Mouse (Mus musculus): ENCODE measurements at regions not wholly inside any gene's neighbourhood (a gene's known extent, or its start where the extent isn't known, plus 50 kb on each side); places are given as distances from the start of the nearest gene placed in this dataset.

DNA sequence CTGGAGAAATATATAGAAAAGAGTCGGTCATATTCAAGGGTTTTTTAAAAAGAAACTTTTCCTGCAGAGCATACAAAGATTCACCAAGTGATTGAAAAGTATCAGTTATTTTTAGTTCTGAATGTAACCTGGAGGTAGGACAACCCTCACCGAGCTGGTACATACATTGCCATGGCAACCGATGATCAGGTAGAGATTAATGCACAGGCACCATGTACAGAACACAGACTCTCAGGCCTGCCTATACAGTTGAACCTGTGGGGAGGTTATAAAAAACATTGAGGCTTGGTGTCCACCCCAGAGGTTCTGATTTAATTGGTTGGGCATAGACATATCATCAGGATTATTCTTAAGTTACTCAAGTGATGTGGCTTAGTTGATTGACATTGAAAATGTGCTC lies 846.1 kb upstream of the Tenm4 start:
- Histone ChIP-seq H3K27me3 (ENCODE audit: control insufficient read depth, insufficient read depth, low read length) (no peaks in the 10 kb centered on the region), H3K4me1 (ENCODE audit: control insufficient read depth, insufficient read depth, low read length) (no peaks in the 10 kb centered on the region), H3K9ac (replicated peaks; ENCODE audit: low read length) (no peak overlapping the region), H3K36me3 (replicated peaks; ENCODE audit: control insufficient read depth, insufficient read depth, low read depth, low read length) (no peaks in the 10 kb centered on the region), H3K9me3 (replicated peaks; ENCODE audit: control insufficient read depth, low read length) (no peaks in the 10 kb centered on the region), H3K4me3 (ENCODE audit: low read depth, low read length) (no peak overlapping the region), H3K27ac (replicated peaks; ENCODE audit: low read depth, low read length) (no peak overlapping the region), H3K4me2 (ENCODE audit: low read depth, low read length) (no peak overlapping the region)
- DNase-seq (ENCODE audit: low spot score) (no peak), ATAC-seq (replicated peaks; ENCODE audit: insufficient number of reproducible peaks, low FRiP score, low TSS enrichment, low read depth) (no peak)
- 93% methylated on average over 3 of the region's 3 CpGs for WGBS

DNA sequence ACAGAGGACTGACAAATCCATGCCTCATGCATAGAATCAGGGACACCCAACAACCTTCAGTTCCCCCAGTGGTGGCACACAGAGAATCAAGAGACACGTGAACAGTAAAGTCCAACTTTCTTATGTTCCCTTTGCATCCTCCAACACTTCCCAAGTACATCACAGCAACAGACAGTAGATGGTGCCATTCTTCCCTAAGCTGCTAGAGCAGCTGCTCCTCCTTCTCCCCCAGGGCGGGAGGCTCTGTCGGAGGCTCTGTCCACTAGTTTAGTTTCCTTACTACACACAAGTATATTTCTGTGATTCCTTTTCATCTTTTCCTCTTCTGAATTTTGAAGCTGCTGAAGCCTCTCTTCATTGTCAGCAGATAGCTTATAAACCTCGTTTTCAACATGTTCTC lies 839.0 kb upstream of the Tenm4 start:
- ATAC-seq (replicated peaks; ENCODE audit: insufficient number of reproducible peaks, low FRiP score, low TSS enrichment, low read depth): no peak
- Histone ChIP-seq H3K4me2 (ENCODE audit: low read depth, low read length) (no peak overlapping the region), H3K4me3 (ENCODE audit: low read depth, low read length) (no peak overlapping the region), H3K27ac (replicated peaks; ENCODE audit: low read depth, low read length) (no peak overlapping the region), H3K36me3 (replicated peaks; ENCODE audit: control insufficient read depth, insufficient read depth, low read depth, low read length) (no peaks in the 10 kb centered on the region), H3K9ac (replicated peaks; ENCODE audit: low read length) (no peak overlapping the region), H3K27me3 (ENCODE audit: control insufficient read depth, insufficient read depth, low read length) (no peaks in the 10 kb centered on the region), H3K4me1 (ENCODE audit: control insufficient read depth, insufficient read depth, low read length) (no peaks in the 10 kb centered on the region), H3K9me3 (replicated peaks; ENCODE audit: control insufficient read depth, low read length) (no peaks in the 10 kb centered on the region)
- peak; percentile 23 for DNase-seq (ENCODE audit: low spot score)
- 33% methylated on average over 4 of the region's 4 CpGs for WGBS

DNA sequence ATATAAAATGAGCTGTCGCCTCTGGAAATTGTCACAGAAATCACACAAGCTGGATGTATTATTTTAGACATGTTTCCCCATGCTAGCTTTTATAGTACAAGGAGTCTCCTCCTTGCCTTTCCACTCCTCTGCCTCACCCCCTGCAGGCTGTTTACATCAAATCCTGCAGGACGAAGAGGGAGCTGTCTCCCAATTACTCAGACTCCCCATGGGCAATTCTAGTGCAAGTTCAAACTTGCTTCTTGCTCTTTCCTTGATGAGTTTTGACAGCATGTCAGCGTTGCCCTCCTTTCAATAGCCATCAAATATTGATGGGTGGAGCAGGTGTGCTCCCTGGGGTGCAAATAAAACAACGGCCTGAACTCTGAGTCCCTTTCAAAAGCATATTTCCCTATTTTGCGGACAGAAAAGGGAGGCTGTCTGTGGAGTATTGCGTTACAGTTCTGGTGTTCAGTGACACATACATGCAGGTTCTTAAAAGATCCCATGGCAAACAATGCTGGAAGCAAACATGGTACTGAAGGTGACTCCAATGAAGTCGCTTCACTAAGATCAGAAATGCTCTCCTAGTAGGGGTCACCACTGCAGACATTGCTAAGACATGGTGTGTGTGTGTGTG lies 820.8 kb upstream of the Tenm4 start:
- 0 out of 2 replicates have a peak, but pooled peaks have one; percentile 26 for ATAC-seq (replicated peaks; ENCODE audit: insufficient number of reproducible peaks, low FRiP score, low TSS enrichment, low read depth)
- no peak overlapping the region for H3K4me2 ChIP-seq (ENCODE audit: low read depth, low read length)
- 50% methylated on average over 7 of the region's 7 CpGs for WGBS
- DNase-seq (ENCODE audit: low spot score): peak; percentile 26
- no peak overlapping the region for H3K9ac ChIP-seq (replicated peaks; ENCODE audit: low read length)
- no peaks in the 10 kb centered on the region for H3K9me3 ChIP-seq (replicated peaks; ENCODE audit: control insufficient read depth, low read length)
- no peaks in the 10 kb centered on the region for H3K27me3 ChIP-seq (ENCODE audit: control insufficient read depth, insufficient read depth, low read length)
- H3K4me3 ChIP-seq (ENCODE audit: low read depth, low read length): no peak overlapping the region
- no peaks in the 10 kb centered on the region for H3K36me3 ChIP-seq (replicated peaks; ENCODE audit: control insufficient read depth, insufficient read depth, low read depth, low read length)
- H3K4me1 ChIP-seq (ENCODE audit: control insufficient read depth, insufficient read depth, low read length): no peaks in the 10 kb centered on the region
- H3K27ac ChIP-seq (replicated peaks; ENCODE audit: low read depth, low read length): no peak overlapping the region

DNA sequence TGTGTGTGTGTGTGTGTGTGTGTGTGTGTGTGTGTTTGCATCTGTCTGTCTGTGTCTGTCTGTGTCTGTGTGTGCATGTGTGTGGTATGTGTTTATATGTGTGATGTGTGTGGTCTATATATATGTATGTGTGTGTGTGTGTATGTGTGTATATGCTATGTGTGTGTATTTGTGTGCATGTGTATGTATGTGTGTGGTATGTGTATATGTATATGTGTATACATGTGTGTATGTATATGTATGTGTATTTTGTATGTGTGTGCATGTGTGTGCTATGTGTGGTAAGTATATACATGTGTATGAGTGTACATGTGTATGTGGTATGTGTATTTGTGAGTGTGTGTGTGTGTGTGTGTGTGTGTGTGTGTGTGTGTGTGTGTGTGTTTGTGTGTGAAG lies 820.2 kb upstream of the Tenm4 start:
- H3K9me3 ChIP-seq (replicated peaks; ENCODE audit: control insufficient read depth, low read length): no peaks in the 10 kb centered on the region
- H3K4me3 ChIP-seq (ENCODE audit: low read depth, low read length): no peak overlapping the region
- H3K36me3 ChIP-seq (replicated peaks; ENCODE audit: control insufficient read depth, insufficient read depth, low read depth, low read length): no peaks in the 10 kb centered on the region
- no peak overlapping the region for H3K27ac ChIP-seq (replicated peaks; ENCODE audit: low read depth, low read length)
- H3K9ac ChIP-seq (replicated peaks; ENCODE audit: low read length): no peak overlapping the region
- no peak overlapping the region for H3K4me2 ChIP-seq (ENCODE audit: low read depth, low read length)
- DNase-seq (ENCODE audit: low spot score) (no peak), ATAC-seq (replicated peaks; ENCODE audit: insufficient number of reproducible peaks, low FRiP score, low TSS enrichment, low read depth) (0 out of 2 replicates have a peak, but pooled peaks have one; percentile 25)
- H3K4me1 ChIP-seq (ENCODE audit: control insufficient read depth, insufficient read depth, low read length): no peaks in the 10 kb centered on the region
- no peaks in the 10 kb centered on the region for H3K27me3 ChIP-seq (ENCODE audit: control insufficient read depth, insufficient read depth, low read length)

DNA sequence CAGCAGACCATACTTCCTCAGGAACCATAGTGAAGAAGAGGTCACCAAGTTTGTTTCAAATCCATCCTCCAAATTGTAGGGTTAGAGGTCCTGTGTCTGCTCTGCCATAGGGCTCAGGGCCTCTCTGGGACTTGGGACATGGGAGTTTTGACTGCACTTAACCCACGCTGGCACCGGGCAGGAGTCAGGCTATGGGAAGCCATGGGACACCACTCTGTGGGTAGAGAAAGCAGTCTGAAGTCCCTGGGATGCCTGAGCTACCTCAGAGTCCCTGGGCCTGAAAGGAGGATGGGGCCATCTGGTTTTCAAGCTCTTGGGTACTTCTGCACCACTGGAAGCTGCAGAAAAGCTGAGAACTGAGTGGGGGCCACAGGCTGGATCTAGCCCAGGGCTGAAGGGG lies 819.7 kb upstream of the Tenm4 start:
- Histone ChIP-seq H3K9ac (replicated peaks; ENCODE audit: low read length) (no peak overlapping the region), H3K4me3 (ENCODE audit: low read depth, low read length) (no peak overlapping the region), H3K9me3 (replicated peaks; ENCODE audit: control insufficient read depth, low read length) (no peaks in the 10 kb centered on the region), H3K36me3 (replicated peaks; ENCODE audit: control insufficient read depth, insufficient read depth, low read depth, low read length) (no peaks in the 10 kb centered on the region), H3K27me3 (ENCODE audit: control insufficient read depth, insufficient read depth, low read length) (no peaks in the 10 kb centered on the region), H3K4me2 (ENCODE audit: low read depth, low read length) (no peak overlapping the region), H3K27ac (replicated peaks; ENCODE audit: low read depth, low read length) (no peak overlapping the region), H3K4me1 (ENCODE audit: control insufficient read depth, insufficient read depth, low read length) (no peaks in the 10 kb centered on the region)
- DNase-seq (ENCODE audit: low spot score) (no peak), ATAC-seq (replicated peaks; ENCODE audit: insufficient number of reproducible peaks, low FRiP score, low TSS enrichment, low read depth) (no peak)
- 86% methylated on average over 2 of the region's 2 CpGs for WGBS

DNA sequence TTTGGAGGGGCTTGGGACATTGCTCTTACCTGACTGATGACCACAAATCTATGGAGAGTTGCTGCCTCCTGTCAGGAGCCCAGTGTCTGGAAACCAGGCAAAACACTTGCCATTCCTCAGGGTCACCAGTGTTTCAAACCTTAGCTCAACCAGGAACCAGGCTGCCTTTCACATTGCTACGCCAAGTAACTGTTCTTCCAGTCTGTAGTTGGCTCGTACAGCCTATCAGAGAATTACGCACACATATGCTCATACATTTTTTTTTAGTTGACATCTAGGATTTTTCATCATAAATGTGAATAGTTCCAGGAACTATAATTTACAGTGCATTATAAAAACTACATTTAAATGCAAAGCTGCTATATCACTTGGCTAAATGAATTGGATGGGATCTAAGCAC lies 818.9 kb upstream of the Tenm4 start:
- no peak for DNase-seq (ENCODE audit: low spot score)
- 88% methylated on average over 3 of the region's 3 CpGs for WGBS
- H3K27ac ChIP-seq (replicated peaks; ENCODE audit: low read depth, low read length): no peak overlapping the region

DNA sequence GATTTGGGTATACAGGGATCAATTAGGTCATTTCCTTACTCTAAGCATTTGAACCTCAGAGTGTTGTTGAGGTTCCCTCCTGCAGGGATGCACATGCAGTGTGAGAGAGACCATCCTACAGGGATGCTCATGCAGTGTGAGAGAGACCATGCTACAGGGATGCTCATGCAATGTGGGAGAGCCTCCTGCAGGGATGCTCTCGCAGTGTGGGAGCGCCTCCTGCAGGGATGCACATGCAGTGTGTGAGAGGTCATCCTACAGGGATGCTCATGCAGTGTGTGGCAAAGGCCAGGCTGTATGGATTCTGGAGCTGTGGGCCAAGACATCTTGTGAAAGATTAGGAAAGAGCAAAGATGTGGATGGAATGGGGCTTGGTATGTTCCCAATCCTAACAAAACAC lies 816.1 kb upstream of the Tenm4 start:
- no peak for DNase-seq (ENCODE audit: low spot score)
- Histone ChIP-seq H3K4me2 (ENCODE audit: low read depth, low read length) (no peak overlapping the region), H3K9me3 (replicated peaks; ENCODE audit: control insufficient read depth, low read length) (no peaks in the 10 kb centered on the region), H3K27me3 (ENCODE audit: control insufficient read depth, insufficient read depth, low read length) (no peaks in the 10 kb centered on the region), H3K4me3 (ENCODE audit: low read depth, low read length) (no peak overlapping the region), H3K36me3 (replicated peaks; ENCODE audit: control insufficient read depth, insufficient read depth, low read depth, low read length) (no peaks in the 10 kb centered on the region), H3K27ac (replicated peaks; ENCODE audit: low read depth, low read length) (no peak overlapping the region), H3K4me1 (ENCODE audit: control insufficient read depth, insufficient read depth, low read length) (no peaks in the 10 kb centered on the region), H3K9ac (replicated peaks; ENCODE audit: low read length) (no peak overlapping the region)
- ATAC-seq (replicated peaks; ENCODE audit: insufficient number of reproducible peaks, low FRiP score, low TSS enrichment, low read depth): peak; percentile 67
- WGBS: 77% methylated on average over 2 of the region's 2 CpGs

More for the DNA sequence above, 818.9 kb upstream of the Tenm4 start:
- H3K4me3 ChIP-seq (ENCODE audit: low read depth, low read length): no peak overlapping the region
- no peak for ATAC-seq (replicated peaks; ENCODE audit: insufficient number of reproducible peaks, low FRiP score, low TSS enrichment, low read depth)
- H3K4me2 ChIP-seq (ENCODE audit: low read depth, low read length): no peak overlapping the region
- H3K27me3 ChIP-seq (ENCODE audit: control insufficient read depth, insufficient read depth, low read length): no peaks in the 10 kb centered on the region
- H3K9me3 ChIP-seq (replicated peaks; ENCODE audit: control insufficient read depth, low read length): no peaks in the 10 kb centered on the region
- H3K4me1 ChIP-seq (ENCODE audit: control insufficient read depth, insufficient read depth, low read length): no peaks in the 10 kb centered on the region
- H3K9ac ChIP-seq (replicated peaks; ENCODE audit: low read length): no peak overlapping the region
- no peaks in the 10 kb centered on the region for H3K36me3 ChIP-seq (replicated peaks; ENCODE audit: control insufficient read depth, insufficient read depth, low read depth, low read length)

DNA sequence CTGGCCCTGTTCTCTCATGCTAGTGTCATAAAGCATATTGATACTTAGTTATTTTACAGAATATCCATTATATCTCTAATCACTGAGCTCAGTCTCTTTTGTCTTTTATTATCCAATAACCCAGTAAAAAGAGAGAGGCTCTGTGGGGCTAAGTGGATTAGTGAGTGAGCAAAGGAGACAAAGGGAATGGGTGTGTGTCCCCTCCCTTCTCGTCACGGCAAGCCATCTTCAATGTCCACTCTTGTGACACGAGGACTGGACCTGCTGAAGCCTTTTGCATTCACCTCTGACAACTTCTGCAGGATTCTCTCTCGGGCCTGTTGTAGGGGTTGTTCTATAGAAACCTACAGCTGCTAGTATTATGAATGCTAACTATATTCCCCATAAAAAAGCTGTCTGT lies 812.3 kb upstream of the Tenm4 start:
- Histone ChIP-seq H3K27me3 (ENCODE audit: control insufficient read depth, insufficient read depth, low read length) (no peaks in the 10 kb centered on the region), H3K4me1 (ENCODE audit: control insufficient read depth, insufficient read depth, low read length) (no peaks in the 10 kb centered on the region), H3K36me3 (replicated peaks; ENCODE audit: control insufficient read depth, insufficient read depth, low read depth, low read length) (no peaks in the 10 kb centered on the region), H3K9me3 (replicated peaks; ENCODE audit: control insufficient read depth, low read length) (no peaks in the 10 kb centered on the region), H3K27ac (replicated peaks; ENCODE audit: low read depth, low read length) (no peak overlapping the region), H3K9ac (replicated peaks; ENCODE audit: low read length) (no peak overlapping the region), H3K4me2 (ENCODE audit: low read depth, low read length) (no peak overlapping the region), H3K4me3 (ENCODE audit: low read depth, low read length) (no peak overlapping the region)
- 76% methylated on average over 4 of the region's 4 CpGs for WGBS
- DNase-seq (ENCODE audit: low spot score): no peak
- ATAC-seq (replicated peaks; ENCODE audit: insufficient number of reproducible peaks, low FRiP score, low TSS enrichment, low read depth): no peak
